Mouse (Mus musculus) lung, postnatal 0 days (tissue): Measurements from ENCODE around the gene Prex1.

ENCODE experiments used
- CTCF ChIP-seq: IDR thresholded peaks from 2 replicates; pipeline ENCODE4 v1.5.1; 2016; ENCODE audit warnings: antibody characterized with exemption, mild to moderate bottlenecking
- EP300 ChIP-seq: IDR thresholded peaks from 2 replicates; pipeline ENCODE4 v1.6.1; 2016; ENCODE audit warnings: antibody characterized with exemption, mild to moderate bottlenecking, control low read depth

GRCm38 (mm10) chr2:166727790-166728189 lies 14.2 kb upstream of the Prex1 start:
- no peak for TF ChIP-seq CTCF
- no peak for TF ChIP-seq EP300
